Mouse (Mus musculus) erythroblast, embryonic 14.5 days (primary cell): ENCODE data around the gene Ankrd11.

ENCODE experiments used
- GATA1 ChIP-seq: IDR thresholded peaks from 2 replicates; pipeline ENCODE4 v1.6.1; 2012; ENCODE audit warnings: low read length, inconsistent platforms, mixed read lengths
- TAL1 ChIP-seq: IDR thresholded peaks from 3 replicates; pipeline ENCODE4 v1.6.1; 2012; ENCODE audit warnings: low read length, inconsistent platforms, mixed read lengths

GRCm38 (mm10) chr8:122878231-122878630 lies 163.8 kb downstream of the Ankrd11 start:
- TF ChIP-seq GATA1 = no peak
- no peak for TF ChIP-seq TAL1
